Mouse (Mus musculus): Measurements from ENCODE around the gene Slc7a7.

Slc7a7 gene

DNA sequence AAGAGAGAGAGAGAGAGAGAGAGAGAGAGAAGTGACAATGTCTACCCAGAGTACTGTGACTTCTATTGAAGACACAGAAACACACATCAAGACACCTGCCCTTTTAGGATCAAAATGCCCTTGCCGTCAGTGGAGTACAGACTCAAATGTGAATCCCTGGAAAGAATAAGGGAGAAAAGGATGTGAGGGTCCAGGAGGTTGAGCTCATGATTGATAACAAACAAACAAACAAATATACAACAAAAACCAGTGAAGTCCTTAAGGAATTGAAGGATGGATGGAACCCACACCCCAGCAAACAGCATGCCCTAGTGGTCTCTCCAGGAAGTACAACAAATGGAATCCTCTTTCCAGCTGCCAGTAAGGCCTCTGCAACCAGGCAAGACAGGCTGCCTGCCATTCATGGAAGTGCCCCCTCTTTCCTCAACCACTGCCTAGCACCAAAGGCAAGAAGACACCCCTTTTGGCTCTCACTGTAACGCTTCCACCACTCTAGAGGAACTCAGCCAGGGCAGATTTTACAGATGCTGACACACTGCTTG, 4.9 kb downstream of the Slc7a7 start:
- peak; percentile 47 for DNase-seq (ENCODE audit: inconsistent ontology term)

DNA sequence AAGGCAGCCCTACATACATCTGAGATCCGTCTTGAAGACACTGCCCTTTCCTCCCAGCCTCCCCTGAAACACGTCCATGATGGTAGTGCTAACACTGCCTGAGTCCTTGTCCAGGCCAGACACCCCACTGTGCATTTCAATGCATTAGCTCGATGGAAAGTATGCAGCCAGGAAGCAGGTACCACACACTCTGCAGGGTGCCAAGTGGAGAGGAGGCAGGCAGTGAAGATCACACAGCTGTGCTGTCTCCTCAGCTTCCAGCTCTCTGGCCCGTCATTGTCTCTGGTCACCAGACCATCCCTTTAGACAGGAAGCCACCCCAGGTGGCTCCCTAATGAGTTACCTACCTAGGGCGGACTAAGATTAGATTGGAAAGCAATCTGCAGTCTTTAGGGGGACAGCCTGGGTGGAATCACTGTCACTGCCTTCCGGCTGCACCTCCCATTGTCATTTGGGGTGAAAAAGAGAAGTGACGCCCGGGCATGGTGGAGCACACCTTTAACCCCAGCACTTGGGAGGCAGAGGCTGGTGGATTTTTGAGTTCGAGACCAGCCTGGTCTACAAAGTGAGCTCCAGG, 5.5 kb downstream of the Slc7a7 start:
- DNase-seq (ENCODE audit: inconsistent ontology term) = peak; percentile 52

DNA sequence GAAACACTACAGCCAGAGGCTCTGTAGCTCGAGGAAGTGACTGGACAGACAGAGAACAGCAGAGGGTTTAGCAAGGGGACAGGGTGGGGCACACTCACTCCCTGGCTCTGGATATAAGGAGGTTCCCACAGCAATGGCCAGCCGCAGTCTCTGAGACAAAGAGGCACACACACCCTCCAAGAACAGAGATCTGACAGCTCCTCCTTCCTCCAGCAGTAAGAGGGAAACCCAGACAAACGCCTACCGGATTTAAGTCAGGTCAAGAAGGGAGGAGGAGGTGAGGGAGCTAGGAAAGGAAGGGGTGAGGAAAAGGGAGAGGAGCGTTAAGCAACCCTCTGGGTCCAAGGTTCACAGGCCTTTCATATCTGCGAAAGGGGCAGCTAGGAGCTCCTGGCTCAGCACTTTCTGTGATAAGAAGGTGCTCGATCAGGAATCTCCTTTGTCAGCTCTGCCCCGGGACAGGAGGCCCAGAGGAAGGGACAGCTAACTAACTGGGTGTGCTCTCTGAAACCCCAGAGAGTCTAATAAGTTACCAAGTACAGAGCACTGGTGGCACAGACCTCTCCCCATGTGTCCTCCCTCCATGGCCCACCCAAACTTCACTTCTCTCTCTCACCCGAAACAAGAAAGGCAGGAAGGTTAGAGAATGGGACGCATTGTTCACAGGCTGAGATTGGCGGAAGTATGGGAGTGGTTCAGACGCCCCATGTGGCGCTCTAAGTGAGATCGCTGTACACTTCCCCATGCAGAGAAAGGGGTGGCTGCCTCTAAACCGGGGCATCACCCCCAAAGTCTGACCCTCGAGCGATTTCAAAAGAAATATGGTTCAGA, 7.4 kb downstream of the Slc7a7 start:
- DNase-seq (ENCODE audit: inconsistent ontology term) = no peak

DNA sequence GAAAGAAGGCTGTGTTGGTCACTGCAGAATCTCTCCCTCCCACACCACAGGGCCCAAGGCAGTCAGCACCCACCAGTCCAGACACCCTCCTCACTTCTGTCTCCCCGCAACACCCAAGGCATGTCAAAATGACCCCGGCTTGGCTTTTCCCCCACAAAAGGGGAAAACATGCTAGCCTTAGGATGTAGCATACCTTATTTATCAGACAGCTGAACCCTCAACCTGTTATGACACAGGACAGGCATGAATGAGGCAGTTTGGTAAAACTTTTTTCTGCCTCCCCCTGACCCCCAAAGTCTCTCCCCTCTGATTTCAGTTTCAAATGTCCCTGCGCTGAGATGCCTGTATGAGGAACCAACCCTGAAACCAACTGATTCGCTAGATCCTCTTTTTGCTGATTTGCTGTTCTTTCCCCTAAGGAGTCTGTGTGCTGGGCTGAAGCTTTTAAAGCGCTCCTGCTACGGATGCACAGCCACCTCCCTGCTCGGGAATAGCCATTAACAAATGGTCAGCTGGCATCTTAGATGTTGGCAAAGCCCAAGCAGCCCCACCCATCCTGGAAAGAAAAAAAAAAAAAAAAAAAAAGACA, 8.4 kb downstream of the Slc7a7 start:
- DNase-seq (ENCODE audit: inconsistent ontology term) = no peak

DNA sequence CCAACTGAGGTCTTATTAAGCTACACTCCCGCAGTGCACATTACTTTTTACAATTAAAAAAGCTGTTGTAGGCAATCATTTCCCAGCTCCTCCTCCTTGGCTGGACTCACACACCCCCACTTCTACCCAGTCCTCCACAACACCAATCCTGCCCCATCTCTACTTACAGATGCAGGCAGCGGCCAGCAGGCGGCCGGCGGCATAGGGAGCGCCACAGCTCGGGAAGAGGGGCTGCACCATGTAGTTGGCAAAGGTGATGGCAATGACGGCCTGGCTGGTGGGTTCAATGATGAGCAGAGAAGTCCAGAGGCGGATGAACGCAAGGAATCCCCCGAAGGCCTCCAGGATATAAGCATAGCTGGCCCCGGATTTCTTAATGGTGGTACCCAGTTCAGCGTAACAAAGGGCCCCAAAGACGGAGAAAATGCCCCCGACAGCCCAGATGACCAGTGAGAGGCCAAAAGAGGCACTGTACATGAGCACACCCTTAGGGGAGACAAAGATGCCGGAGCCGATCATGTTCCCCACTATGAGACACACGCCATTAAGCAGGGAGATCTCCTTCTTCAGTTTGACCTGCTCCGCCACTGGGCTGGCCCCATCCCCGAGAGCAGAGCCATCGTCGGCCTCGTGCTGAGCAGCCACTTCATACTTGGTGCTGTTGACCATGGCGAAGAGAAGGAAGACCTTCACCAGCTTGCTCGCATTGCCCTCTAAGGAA, 9.1 kb downstream of the Slc7a7 start:
- no peak for DNase-seq (ENCODE audit: inconsistent ontology term)

DNA sequence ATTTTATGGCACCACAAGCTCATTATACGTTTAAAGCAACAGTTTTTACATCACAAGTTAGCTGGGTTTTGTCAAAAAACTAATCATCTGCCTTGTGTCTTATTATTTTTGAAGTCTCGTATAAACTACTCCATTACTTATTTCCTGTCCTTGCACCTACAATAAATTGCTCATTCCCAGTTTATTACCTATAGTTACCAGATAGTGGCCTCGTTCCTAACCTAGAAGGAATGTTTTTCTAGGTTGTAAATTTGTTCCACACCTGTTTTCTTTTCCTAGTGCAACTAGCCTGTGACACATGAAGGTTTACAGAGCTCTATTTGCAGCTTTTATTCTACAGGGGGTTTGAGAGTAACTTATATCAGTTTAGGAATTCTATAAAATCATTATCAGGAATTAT, 15.9 kb downstream of the Slc7a7 start:
- DNase-seq (ENCODE audit: inconsistent ontology term) = no peak

DNA sequence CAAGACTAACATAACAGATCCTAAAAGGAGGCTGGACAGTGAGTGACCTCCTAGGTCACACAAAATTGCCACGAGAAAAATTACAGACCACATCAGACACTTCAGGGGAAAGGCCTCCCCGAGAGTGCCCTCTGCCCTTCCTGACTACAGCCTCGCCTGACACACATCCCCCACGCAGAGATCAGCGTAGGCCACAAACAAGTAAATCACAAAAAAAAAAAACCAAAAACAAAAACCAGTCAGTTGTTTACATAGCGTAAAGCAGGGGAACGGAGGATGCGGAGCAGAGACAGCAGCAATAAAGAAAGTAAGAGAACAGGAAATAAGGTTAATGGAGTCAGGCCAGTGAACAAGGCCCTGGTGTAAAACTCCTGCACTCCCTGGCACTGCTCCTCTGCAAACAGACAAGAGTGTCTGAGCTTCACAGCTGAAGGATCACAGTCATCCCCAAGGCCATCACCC, 18.6 kb downstream of the Slc7a7 start:
- no peak for DNase-seq (ENCODE audit: inconsistent ontology term)

DNA sequence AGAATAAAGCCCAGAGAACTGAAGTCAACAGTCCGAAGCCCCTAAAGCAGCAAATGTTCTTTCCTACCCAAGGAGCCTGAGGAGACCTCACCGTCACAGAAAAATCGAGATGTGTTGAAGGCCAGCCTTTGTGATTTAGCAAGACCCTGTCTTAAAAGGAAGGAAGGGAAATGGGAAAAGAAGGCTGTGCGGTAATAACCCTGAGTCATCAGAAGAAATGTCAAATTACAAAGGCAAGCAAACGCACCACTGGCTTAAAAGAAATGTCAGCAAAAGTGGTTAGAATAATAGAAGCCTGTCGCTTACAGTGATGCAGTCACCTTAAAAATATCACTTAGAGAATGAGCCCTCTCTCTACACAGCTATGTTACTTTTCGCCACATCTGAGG, 19.1 kb downstream of the Slc7a7 start:
- DNase-seq (ENCODE audit: inconsistent ontology term) = no peak

DNA sequence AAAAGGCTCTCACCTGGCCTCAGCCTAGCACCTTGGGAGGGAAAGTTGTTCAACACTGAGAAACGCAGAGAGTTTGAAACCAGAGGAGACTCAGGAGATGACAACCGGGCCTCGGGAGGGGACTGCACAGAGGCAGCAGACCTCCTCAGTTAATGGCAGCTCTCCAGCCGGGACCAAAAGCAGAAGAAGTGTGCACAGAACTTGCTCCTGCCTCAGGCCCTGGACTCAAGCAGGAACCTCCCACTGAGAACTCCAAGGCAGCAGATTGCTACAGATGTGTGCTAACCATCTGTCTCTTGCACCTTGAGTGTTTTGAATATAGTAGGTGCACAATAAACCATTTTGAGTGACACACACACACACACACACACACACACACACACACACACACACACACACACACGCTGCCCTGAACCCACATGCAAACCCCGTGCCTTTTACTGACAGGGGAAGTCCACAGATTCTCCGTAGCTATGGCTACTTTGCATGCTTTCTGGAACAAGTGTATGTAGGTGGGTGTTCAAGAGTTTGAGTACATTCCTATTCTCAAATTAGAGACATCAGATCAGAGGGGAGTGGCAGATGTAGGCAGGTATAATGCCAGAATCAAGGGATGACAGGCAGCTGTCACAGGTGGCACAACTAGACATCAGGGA, 19.6 kb downstream of the Slc7a7 start:
- DNase-seq (ENCODE audit: inconsistent ontology term) = no peak

DNA sequence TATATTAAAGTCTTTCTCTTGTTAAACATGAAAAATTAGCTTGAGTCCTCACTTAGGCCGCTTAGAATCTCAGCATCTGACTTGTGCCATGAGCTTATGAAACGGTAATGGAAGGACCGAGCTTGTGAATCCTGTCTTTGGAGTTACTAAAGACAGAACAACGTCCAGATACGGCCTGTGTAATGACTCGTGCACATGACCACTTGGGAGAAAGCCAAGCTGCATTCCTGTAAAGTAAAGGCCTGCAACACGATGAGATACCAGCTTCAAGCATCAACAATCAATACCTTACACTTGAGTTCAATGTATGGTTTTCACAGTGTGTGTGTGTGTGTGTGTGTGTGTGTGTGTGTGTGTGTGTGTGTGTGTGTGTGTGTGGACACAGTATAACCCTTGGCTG, 20.9 kb downstream of the Slc7a7 start:
- no peak for DNase-seq (ENCODE audit: inconsistent ontology term)

DNA sequence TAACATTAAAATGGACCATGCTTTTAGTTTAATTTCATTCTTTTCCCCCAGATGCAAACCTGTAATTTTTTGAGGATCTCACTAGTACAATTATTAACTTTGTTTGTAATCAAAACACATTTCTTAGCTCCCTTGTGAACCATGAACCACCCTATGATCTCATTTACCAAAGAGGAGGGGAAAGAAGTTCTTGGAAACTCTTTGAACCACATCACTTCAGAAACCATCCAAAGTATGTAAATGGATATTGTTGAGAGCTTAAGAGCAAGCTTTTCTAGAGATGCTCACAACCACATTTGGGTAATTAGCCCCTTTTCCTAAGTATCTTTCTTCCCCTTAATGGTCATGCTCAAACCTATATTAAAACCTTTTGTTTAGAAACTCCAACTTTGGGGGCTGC, 23.3 kb downstream of the Slc7a7 start:
- DNase-seq (ENCODE audit: inconsistent ontology term) = no peak

DNA sequence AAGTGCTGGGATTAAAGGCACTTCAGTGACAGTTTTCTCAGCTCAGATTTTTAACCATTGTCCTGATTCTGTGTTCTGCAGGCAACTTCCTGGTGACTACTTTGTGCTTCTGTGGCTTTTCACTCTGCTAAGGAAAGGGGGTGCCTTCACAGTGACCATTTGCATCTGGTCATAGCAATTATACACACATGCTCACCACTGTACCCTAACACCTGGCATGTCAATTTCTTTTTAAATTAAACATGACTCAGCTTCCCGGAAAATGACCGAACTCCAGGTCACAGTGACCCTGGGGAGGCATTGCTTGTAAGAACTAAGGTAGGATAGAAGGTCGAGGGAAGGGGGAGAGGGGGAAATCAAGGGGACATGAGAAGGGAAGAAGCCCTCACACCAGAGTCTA, 23.8 kb downstream of the Slc7a7 start:
- DNase-seq (ENCODE audit: inconsistent ontology term) = no peak

DNA sequence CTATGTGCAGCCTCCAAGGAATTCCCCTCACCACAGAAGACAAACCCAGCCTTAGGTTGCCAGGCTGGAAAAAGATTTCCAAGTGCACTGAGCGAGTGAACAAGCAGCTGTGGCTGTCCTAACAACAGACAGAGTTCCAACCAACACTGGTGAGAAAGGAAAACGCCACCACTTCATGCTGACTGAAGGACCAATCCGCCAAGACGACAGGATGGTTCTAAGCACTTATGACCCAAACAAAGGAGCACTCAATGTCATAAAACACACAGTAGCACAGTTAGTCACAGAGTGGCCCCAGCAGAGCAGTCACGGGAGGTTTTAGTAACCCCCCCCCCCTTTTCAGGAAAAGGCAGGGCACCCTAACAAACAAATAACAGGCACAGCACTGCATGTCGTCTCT, 26.7 kb downstream of the Slc7a7 start:
- DNase-seq (ENCODE audit: inconsistent ontology term) = no peak

DNA sequence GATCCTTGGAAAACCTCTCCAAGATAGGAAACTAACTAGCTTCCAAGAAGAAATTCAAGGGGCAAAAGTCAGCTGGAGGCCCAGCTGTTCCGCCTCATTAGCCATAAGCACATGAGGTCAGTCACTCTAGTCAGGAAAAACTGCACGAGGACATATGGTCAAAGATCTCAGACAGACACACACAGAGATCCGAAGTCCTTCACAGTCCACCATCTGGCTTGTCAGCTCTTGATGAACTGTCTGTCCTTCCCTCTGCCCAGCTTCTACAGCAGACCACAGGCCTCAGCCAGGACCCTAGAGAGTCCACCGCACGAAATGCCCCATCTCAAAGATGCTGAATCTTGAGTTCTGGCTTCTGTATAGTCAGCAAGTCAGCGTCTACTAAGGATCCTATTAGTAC, 30.0 kb downstream of the Slc7a7 start:
- no peak for DNase-seq (ENCODE audit: inconsistent ontology term)

DNA sequence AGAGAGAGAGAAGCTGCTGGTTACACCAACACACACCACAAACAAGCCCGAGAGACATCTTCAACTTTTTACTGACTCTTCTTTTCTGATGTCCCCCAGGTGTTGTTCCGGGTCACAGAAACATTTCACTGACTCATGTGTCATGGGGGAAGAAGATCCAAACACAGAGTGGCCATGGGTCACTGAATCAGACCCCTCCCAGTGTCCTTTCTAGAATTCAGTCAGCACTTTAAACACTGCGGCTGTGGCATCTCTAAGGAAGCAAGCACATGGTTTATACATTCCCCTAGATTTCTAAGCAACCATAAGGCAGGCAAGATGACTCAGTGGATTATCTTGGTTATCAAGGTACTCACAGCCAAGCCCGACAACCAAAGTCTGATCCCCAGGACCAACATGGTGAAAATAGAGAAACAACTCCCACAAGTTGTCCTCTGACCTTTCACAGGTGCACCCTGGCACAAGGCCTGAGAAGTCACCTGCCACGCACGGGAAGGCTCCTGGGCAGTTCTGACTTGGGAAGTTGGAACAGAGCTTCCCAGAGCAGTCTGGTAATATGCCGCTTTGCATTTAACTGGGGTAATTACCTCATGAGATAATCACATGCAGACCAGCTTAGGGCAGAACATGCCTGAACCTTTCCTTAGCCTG, 31.5 kb downstream of the Slc7a7 start:
- DNase-seq (ENCODE audit: inconsistent ontology term) = no peak

DNA sequence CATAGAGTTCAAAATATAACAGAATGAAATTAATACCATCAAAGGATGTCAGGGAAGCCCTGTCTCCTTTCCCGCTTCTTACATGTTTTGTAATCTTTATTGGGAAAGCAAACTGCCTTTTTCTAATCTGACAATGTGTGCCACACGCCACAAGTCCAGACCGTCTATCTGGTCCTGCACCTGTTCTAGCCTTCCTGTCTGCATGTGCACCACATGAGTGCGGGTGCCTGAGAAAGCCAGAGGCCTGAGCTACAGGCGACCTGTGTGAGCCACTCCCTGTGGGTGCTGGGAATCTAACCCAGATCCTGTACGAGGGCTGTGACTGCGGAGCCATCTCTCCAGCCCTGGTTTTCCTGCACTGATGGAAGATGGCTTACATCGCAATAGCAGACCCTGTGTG, 33.2 kb downstream of the Slc7a7 start:
- no peak for DNase-seq (ENCODE audit: inconsistent ontology term)

DNA sequence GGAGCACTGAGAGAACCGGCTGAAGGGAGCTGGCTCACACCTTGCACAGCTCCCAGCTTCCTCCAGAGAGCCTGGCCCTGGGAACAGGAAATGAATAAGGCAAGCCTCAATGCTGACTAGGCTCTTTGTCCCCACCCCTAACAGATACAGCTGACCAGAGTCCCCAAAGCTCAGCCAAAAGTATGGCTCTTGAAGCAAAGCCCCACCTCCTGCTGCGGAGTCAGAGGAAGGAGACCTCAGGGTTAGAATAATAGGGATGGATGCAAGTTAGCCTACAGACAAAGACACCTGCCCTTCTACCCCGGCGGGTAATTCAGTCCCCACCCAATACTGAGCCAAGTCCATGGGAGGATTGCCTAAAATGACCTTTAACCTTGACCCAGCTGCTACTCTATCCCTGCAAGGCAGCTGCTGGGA, 34.2 kb downstream of the Slc7a7 start:
- DNase-seq (ENCODE audit: inconsistent ontology term) = peak; percentile 38

DNA sequence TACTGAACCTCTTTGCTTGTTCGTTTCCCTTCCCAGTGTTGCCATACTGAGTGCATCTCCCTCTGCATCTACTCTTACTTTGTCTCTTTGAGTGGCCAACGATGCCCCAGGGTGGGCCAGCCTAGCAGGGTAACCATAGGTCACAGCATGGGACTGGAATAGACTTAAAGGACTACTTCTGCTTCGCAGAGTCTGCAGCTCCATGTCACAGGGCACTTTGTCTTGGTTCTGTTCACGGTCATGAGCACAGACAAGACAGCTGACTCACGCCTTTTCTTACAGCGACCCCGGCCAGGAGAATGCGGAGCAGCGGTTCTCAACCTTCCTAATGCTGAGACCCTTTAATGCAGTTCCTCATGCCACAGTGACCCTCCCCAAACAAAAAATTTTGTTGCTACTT, 34.9 kb downstream of the Slc7a7 start:
- DNase-seq (ENCODE audit: inconsistent ontology term) = peak; percentile 46

DNA sequence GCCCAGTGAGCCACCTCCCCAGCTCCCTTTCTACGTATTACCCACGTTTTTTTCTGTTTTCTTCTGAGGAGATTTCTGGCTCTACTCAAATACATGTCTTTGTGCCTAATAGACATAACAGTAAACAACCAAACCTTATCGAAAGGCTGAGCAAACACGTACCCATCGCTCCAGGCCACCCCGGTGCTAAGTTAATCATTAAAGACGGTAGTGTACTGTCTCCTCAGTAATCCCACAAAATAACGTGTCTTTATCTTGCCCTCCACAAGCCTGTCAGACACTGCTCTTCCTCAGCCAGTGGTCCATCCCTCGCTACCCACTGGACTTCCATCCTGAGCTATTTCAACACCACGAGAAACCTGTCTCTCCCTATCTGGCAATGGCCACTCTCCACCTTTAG, 35.8 kb downstream of the Slc7a7 start:
- no peak for DNase-seq (ENCODE audit: inconsistent ontology term)

DNA sequence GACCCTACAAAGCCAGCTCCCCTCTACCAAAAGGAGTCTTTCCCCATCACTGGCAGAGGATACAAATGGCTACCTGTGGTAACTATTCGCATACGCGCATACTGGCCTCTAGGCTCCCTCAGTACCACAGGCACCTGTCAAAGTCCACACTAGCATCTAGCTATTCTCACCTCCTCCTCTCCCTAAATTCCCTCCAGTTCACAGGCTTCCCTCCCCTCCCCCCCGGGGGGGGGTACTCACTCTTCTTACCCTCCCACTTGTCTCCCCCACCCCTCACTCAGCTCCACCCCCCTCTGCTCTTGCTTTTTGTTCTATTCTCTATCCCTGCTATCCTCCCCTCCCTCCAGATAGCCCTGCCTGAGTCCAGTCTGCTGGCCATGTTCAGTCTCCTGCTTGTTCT, 37.0 kb downstream of the Slc7a7 start:
- no peak for DNase-seq (ENCODE audit: inconsistent ontology term)

DNA sequence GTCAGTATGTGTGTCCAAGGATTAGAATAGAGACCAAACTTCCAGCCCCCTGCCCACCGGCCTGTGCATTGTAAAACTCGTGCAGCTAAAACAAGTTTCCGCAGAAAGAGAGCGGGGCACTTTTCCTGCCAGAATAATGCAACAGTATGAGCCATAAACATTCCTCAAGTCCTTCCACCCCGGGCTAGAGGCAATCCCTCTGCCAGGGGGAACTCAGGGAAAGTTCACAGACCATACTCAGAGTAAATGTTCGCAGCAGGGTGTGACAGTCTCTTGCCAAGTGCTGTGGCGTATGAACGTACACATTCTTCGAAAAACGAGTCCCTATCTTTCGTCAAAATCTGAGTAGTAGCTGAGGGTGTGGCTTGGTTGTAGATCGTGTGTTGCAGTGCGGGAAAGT, 38.0 kb downstream of the Slc7a7 start:
- DNase-seq (ENCODE audit: inconsistent ontology term) = no peak
